Mouse (Mus musculus) layer of hippocampus, postnatal 14 days (tissue): ENCODE data around the gene Zfp593. TPM values are rescaled to one million over a fixed set of nuclear protein-coding genes. Genes with fewer than 3 reads are reported as not detected.
A peak's percentile ranks its signal among the peaks of the same experiment; 100 is the strongest.
"Not testable (repeated sequence)": the region's sequence is repeated elsewhere in the genome, so short reads cannot be mapped to it uniquely, and the experiment has no call there.

ENCODE experiments used
- DNase-seq, 2 experiments: peaks; one replicate each; pipeline ENCODE4 v3.0.0; 2021 to 2022; ENCODE audit warnings: low spot score in 2 of 2, mixed read lengths in 1 of 2
- long read RNA-seq, 2 experiments: library from polyadenylated mRNA; stranded (forward); transcript quantifications; one replicate each; pipeline ENCODE4 v2.0.0; 2021
- total RNA-seq, 2 experiments: library from RNA; stranded (reverse); gene quantifications; 2 replicates each; pipeline ENCODE4 v1.2.3; 2021

Zfp593 gene
- total RNA-seq = 10 to 100 TPM; 10.6 to 11.8 TPM
- long read RNA-seq, experiment 1, transcript Zfp593-201 (3 exons, 1,994 nt) = major isoform, 18 of 22 reads
- long read RNA-seq, experiment 1, partial matches to known transcripts = 0 of 22 reads
- long read RNA-seq, experiment 1, other reads (novel, unspliced or antisense) = 3 of 22 reads
- long read RNA-seq, experiment 2, transcript Zfp593-201 (3 exons, 1,994 nt) = major isoform, 19 of 21 reads
- long read RNA-seq, experiment 2, partial matches to known transcripts = 1 of 21 reads
- long read RNA-seq, experiment 2, other reads (novel, unspliced or antisense) = 1 of 21 reads

DNA sequence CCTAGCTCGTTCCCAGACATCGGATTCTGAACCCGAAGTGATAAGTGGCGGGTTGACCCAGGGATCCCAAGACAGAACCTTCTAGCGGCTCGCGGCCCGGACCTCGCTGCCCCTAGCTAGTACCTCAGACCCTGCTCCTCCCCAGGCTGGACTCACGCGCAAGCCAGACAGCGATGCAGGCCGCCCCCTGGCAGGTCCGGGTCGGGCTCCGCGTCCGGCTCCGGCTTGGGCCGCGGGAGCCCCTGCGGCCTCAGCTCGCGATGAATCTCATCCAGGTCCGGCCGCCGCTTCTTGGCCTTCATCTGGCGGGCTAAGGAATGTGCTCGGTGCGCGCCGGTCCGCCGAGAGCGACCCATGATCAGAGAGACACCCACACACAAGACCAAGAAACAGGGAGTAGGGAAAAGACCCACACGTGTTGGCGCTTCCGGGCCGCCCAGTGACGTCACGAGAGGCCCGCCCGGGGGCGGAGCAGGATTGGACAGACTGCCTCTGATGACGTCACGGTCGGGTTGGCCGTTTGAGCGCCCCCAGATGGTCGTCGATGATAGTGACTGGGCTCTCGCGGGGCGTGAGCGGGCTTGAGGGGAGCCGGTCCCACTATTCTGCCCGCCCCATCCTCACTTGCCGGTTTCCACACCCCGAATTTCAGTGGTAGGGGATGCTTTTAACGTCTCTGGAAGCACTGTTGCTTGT, at the start of gene Zfp593:
Zfp593 (minus strand) TSS at position 445 of the 696 bp plus-strand sequence.
- peak; percentile 95 to 96 for DNase-seq

DNA sequence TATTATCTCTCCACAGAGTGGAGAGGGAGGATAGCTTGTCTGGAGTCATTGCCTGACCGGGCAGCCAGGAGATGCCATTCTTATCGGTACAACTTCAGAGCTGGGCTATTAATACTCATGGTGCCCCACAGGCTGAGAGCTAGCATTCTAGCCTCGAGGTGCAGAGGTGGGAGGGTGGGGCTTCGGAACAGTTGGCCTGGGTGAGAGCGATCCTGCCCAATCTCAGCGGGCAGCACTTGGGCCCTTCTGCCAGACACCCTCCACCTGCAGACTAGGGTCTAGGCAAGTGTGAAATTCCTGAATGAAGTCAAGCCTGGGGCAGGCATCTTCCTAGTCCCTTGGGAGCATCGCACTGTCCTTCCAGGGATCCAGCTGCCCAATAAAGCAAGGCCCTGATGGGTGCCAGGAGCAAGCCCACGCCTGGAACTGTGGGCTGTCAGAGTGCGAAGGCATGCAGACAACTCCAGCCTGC, 48.3 kb upstream of the Zfp593 start:
- no peak for DNase-seq

DNA sequence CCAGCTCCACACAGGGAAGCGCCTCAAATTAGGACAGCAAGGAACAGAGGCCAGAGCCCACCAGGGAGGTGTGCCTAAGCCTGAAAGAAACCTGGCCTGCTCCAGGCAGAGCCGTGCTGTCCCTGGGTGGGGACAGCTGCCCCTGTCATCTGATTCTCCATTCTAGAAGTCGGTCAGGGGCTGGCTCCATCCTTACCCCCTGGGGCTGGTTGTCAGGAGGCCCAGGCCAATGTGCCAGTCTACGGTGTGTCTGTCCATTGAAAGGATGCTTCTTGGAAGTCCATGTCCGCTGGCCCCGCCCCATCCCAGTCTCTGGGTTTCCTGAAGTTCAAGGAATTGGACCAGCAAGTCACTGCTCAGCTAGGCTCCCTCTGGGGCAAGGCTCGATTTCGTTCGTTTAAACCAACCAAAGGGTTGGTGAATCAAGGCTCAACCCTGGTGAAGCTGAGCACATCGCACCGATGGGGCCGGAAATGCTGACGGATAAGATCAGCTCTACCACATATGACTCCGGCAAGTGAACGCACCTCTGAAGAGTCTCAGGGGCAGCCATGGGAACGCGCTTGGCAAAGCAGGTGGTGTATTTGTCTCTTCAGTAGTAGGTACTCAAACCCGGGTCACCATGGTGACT, 47.8 kb upstream of the Zfp593 start:
- no peak for DNase-seq

DNA sequence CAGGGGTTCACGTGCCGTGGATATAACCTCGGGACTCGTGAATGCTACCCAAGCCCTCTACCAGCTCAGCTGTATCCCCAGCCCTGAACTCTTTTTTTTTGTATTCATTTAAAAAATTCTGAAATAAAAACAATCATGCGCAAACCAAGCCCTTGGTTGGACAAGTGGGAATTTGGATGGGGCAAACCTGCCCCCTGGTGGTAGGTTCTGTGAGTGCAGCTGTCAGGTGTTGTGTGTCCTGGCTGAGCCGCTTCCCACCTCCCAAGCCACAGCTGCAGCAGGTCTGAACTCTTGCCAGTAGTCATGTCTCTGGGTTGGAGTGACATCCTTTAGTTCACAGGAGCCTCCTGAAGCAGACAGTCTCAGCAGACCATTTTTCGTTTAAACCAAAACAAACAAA, 46.7 kb upstream of the Zfp593 start:
- DNase-seq = peak; percentile 51 to 71

DNA sequence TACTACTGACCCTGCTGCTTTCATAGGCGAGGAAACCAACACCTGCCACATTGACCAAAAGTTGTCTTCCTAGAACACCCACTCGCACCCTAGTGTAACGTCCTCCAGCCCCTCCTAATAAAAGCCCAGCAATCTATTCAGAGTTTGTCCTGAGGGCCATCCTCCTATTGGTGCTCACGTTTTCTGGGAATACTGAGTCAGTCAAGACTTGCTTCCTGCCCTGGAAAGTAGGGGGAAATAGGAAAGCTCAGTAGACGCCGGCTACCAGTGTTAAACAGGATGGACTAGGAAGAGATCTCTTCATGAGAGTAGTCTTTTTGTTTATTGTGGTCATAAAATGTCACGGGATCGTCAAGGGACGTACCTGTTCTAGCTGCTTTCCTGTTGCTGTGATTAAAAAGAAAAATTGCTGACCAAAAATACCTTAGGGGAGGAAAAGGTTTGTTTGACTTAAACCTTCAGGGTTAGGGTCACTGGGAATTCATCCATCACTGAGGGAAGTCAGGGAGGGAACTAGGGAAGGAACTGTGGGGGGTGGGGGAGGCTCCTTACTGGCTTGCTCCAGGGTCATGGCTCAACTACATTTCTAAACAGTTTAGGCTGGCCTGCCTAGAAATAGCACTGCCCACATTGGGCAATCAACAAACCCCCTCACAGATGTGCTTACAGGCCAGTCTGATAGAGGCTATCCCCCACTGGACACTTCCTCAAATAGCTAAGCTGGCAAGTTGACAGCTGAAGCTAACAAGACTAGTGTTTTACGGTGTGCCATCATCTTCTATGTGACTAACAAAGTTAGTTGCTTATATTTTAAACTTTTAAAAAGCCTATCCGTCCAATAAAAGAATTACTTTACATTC, 43.2 kb upstream of the Zfp593 start:
- DNase-seq = no peak

DNA sequence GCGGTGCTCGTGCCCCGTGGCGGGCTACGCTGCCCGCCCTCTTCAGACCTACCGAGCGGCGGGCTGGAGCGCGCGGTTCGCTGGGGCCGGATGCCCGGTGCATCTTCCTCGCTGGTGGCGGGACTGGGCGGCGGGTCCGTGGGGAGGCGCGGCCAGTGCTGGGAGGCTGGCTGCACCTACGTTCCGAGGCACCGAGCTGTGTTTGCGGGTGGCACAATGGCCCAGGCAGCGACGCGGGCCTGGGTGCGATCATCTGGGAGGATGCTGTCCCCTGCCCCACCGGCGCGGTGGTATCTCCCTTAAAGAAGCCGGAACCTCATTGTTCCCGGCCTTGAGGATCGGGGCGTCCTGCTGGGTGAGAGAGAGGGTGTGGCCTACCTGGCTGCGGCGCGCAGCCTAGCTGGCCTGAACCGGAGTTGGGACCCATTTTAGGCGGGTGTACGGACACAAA, 42.2 kb upstream of the Zfp593 start, which contains the start of gene Pdik1l:
Pdik1l (minus strand) TSS at position 321 of the 451 bp plus-strand sequence.
- peak; percentile 64 for DNase-seq

DNA sequence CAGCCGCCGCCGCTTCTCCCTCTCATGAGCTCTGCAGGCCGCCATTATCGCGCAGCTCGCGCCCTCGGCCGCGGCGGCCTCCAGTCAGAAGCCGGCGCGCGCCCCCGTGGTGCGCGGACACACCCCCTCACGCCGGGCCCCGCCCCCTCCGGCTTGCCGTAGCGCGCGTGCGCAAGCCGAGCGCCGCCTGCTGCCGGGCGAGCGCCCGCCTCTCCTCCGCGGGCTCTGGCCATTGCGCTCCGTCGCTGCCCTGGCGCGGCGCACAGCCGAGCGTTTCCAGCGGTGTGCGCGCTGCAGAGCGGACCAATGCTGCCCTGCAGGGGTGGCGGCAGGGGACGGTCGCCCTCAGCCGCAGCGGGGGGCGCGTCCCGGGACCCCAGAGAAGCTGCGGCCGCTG, 41.8 kb upstream of the Zfp593 start:
- DNase-seq = peak; percentile 95 to 96

DNA sequence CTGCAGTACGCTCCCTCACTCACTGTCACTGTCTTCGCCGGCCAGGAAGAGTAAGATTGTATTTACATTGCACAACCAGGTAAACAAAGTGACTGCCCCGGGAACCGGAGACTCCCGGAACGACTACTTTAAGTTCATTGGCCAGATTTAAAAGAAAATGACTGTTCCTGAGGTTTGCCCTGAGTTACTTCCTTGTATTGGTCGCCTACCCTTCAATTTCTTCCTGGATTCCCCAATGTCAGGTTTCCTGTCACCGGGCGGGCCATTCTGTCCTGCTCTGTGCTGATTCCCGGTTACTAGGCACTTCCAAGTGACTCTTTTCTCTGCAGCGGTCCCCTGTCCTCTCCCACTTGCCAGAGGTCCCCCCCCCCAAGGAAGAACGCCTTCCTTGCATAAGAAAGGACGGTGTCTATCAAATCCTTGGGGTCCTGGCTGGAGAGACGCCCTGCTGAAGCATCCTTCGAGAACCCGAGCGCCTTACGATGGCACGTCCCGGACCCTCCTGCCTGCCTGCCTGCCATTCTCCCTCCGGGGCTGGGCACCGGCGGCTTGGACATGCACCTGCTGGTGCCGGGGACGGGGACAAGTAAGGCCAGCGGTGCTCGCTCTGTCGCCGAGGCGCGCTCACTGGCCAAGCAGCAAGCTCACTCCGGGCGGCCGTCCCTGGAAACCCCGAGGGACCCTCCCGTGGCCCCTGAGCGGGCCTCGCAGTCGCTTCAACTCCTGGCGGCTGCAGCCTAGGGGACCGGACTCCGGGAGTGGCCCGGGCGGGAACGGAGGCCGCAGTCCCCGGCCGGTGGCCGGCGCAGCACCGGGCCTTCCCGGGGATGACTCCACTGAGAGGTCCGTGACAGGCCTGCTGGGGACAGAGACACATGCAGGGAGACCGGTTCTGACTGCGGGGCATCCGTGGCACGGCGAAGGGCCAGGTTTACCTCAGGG, 41.1 kb upstream of the Zfp593 start:
- no peak for DNase-seq

DNA sequence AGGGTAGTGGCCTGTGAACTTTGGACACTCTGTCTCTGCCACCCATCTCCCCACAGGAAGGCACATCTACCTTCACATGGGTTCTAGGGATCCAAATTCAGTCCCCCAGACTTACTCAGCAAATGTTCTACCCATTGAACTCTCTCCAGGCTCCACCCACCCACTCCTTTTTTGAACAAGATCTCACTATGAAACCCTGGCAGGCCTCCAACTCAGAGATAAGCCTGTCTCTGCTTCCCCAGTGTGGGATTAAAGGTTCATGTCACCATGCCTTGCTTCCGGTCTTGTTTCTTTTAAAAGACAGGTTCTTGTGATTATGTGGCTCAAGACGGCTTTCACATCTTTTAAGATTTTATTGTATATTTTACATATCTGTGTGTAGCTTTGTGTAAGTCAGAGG, 39.5 kb upstream of the Zfp593 start:
- no peak for DNase-seq

DNA sequence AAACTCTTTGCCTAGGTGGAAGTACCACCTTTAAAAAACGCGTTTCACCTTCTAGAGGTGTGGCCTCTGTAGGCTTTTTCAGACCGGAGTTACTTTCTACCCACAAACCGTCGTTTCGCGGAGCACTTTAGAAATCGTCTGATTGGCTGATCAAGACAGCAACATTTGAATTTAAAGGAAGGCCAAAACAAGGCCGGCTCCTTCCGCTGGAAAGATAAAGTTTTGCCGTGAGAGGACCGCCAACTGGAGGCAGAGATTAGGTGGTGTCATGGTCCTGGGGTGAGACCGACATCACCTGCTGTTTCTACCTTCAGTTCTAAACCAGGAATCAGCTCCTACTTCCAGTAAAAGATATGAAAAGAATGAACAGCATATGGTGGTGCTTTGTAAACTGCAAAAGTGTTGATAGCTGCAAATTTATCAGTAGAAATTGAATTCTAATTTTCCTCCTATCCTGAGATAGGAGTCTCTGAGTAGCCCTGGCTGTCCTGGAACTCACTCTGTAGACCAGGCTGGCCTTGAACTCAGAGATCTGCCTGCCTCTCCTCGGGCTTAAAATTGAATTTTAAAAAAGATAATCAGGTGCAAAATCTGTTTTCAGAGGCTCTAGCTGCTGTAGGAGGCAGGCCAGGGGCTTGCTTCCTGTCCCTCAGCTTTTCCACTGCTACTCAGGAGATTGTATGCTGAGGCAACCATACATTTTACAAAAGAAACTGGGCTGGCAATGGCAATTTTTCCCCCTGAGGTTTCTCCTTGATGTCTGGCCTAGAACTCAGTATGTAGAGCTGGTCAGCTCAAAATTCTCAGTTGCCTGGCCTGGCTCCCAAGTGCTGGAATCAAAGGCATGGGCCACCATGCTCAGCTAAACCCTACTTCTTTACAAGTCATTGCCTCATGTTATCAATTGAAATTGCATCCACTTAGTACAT, 28.3 kb upstream of the Zfp593 start:
- no peak for DNase-seq

DNA sequence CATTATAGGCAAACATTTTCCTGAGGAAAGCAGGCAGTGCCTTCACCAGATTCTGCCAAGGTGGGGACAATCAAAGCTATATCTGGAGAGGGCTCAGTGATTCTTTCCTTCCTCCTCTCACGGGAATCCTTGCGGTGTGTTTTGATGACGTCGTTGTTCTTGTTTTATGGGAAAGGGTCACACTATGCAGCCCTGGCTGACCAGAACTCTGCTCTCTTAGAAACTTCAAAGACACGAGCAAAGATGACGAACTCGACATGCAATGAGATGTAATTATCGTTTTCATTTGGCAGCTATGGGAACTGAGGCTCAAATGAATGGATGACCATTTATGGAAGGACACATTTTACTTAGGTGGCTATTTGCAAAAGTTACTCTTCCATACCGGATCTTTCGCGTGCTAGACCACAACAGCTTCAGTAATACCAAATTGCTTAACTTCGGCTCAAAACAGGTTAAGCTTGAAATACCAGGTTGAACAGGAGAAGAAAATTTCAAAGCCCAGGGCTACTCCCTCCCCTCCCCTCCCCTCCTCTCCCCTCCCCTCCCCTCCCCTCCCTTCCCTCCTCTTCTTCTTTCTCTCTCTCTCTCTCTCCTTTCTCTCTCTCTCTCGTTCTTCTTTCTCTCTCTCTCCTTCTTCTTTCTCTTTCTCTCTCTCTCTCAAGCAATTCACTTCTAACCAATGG, 27.5 kb upstream of the Zfp593 start:
- no peak for DNase-seq

DNA sequence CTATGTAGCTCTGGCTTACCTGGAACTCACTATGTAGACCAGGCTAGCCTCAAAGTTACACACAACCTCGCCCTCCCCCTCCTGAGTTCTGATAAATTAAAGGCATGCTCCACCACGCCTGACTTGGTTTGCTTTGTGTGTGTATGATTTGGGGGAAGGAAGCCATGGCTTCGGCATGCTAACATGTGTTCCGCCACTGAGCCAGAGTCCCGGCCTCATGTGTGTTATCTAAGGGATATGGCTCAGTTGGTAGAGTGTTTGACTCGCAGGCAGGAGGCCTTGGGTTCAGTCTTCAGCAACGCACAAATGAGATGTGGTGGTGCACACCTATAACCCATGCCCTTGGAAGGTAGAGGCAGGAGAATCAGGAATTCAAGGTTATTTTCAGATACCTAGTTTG, 26.6 kb upstream of the Zfp593 start:
- DNase-seq = no peak

DNA sequence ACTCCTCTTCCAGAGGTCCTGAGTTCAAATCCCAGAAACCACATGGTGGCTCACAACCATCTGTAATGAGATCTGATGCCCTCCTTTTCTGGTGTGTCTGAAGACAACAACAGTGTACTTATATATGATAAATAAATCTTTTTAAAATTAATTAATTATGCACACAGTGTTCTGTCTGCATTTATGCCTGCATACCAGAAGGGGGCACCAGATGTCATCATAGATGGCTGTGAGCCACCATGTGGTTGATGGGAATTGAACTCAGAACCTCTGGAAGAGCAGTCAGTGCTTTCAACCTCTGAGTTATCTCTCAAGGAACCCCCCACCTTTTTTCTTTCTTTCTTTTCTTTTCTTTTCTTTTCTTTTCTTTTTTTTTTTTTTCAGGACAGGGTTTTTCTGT, 24.2 kb upstream of the Zfp593 start:
- not testable (repeated sequence) for DNase-seq

DNA sequence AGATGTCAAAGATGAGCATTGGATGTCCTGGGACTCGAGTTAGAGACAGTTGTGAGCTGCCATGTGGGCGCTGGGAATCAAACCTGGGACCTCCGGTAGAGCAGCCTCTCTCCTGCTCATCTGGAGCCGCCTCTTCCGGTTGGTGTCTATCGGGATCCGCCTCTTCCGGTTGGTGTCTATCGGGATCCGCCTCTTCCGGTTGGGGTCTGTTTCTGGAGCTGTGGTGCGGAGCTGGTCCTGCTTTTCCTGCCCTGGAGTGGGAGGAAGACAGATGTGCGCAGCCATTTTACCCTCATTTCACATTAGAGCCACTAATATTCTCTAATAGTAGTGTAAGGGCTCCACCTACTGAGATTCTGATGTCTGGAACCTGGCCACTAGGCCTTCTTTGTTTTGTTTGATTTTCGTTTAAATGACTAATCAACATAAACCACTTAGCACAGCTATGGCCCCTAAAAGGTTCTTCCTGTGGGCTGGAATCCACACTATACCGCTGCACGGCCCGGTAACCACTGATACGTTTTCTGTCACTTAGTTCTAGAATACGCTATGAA, 22.8 kb upstream of the Zfp593 start:
- no peak for DNase-seq

DNA sequence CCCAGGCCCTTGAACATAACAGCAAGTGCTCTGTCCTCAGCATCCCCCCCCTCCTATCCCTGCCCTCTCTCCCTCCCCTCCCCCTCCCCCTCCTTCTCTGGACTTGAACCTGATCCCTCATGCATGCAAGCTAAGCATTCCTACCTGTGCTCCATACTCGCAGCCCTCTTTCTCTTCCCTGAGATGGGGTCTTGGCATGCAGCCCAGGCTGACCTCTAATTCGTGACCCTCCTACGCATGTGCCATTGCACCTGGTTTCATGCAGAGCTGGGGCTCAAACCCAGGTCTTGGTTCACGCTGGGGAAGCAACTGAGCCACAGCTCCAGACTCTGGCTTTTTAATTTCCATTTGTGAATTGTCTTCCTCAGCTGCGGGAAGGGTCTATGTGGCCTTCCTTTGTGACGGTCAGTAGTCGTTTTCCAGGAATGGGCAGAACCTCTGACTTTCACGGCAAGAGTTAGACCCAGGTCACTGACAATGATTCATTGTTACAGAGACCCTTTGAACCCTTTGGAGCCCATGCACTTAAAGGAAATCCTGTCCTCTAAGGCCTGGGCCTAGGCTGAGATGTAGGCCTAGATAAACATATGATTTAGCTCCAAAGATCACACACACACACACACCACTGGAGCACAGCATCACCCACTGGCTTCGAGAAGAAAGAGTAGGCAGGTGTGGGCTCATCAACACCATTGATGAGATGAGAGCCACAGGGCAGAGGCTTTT, 20.6 kb upstream of the Zfp593 start:
- no peak for DNase-seq

DNA sequence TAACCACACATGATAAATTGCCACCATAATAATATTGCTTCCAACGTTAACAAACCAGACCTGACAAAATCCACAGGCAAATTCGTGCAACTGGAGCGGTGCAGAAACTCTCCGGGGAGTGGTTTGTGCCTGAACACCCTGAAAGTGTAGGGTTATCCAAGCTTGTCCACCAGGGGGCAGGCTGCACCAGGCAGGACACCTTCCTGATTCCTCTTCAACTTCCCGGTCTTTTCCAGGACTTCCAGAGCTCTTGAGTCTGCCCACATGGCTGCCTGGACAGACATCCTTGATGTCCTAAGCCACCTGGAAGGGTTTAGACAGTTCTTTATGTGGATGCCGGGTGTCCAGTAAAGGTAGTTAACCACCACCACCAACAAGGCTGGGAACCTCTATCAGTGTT, 17.8 kb upstream of the Zfp593 start:
- DNase-seq = peak in 1 of 2 experiments; percentile 39

DNA sequence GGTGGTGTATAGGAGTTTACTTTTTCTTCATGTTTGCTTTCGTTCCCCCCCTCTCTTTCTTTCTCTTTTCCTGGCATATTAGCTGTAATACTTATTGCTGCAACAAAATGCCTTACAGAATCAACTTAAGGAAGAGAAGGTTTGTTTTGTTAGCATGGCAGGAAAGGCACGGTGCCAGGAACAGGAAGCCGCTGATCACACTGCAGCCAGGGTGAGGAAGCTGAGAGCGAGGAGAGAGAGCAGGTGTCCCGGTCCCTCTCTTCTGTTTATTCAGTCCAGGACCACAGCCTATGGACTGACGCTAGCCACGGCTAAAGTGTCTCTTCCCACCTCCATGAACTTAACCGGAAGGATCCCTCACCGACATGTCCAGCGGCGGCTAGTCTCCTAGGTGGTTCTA, 13.0 kb upstream of the Zfp593 start:
- DNase-seq = no peak
